Mouse (Mus musculus): ENCODE results near the gene Rnf43. TPM values are rescaled to one million over a fixed set of nuclear protein-coding genes. Genes with fewer than 3 reads are reported as not detected.

Rnf43 gene
- polyA plus RNA-seq, 1 experiment from 2014 or later, result 1.5 TPM

DNA sequence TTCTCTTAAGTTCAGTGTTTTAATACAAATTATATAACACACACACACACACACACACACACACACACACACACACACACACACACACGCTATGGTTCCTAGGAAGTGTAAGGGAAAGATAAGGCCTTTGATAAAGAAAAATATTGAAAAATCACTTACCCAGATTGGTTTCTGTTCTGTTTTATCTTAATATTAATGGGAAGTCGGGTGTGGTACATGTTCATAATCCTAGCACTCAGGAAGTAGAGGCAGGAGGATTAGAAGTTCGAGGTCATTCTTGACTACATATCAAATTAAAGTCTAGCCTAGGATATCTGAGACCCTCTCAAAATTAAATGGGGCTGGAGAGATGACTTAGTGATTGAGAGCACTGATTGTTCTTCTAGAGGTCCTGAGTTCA lies 59.6 kb downstream of the Rnf43 start:
- H3K4me1 ChIP-seq, result peaks cover 18% of the 10 kb centered on the region
- no peaks in the 10 kb centered on the region for H3K27me3 ChIP-seq
- ATAC-seq (ENCODE audit: low FRiP score, low read depth), result no peak
- no peak overlapping the region for H3K27ac ChIP-seq (replicated peaks)
- no peaks in the 10 kb centered on the region for H3K36me3 ChIP-seq
- no peaks in the 10 kb centered on the region for H3K9me3 ChIP-seq
- H3K9ac ChIP-seq (replicated peaks), result no peak overlapping the region
- 78% methylated on average over 3 of the region's 3 CpGs for WGBS
- H3K4me2 ChIP-seq (replicated peaks), result no peak overlapping the region
- H3K4me3 ChIP-seq, result no peak overlapping the region

- Histone ChIP-seq H3K4me2 (replicated peaks) (no peak overlapping the region), H3K9ac (replicated peaks) (no peak overlapping the region), H3K4me3 (no peak overlapping the region), H3K36me3 (no peaks in the 10 kb centered on the region), H3K9me3 (no peaks in the 10 kb centered on the region), H3K27ac (replicated peaks) (no peak overlapping the region), H3K27me3 (no peaks in the 10 kb centered on the region; the same call in 1 of the 2 replicates), H3K4me1 (peaks cover 18% of the 10 kb centered on the region)
- WGBS, result 89% methylated on average over 4 of the region's 4 CpGs
- no peak for ATAC-seq (ENCODE audit: low FRiP score, low read depth)
Observed at GRCm38 (mm10) chr11:87722891-87723290, 60.4 kb downstream of the Rnf43 start.

DNA sequence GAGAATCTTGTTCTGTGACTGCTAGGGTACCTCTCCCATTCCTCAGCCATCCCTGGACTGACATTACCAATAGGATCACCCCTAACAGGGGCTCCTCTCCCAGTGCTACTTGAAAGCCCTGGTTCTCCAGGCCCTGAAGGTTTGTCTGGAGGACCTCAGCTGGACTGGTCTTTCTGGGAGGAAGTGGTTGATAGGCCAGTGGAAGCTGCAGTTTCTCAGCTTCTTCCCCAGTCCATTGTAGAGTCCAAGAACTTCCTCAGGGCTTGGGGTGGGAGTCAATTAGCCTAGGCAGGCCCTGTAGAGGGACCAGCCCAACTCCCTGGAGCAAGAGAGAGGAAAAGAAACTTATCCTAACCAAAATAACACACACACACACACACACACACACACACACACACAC lies 63.0 kb downstream of the Rnf43 start:
- no peak overlapping the region for H3K4me3 ChIP-seq
- H3K4me1 ChIP-seq, result peaks cover 18% of the 10 kb centered on the region
- H3K9me3 ChIP-seq, result no peaks in the 10 kb centered on the region
- H3K27ac ChIP-seq (replicated peaks), result peak overlapping the region; percentile 46; the same call in 1 of the 2 replicates
- no peak overlapping the region for H3K4me2 ChIP-seq (replicated peaks)
- H3K9ac ChIP-seq (replicated peaks), result no peak overlapping the region
- H3K36me3 ChIP-seq, result no peaks in the 10 kb centered on the region
- H3K27me3 ChIP-seq, result no peaks in the 10 kb centered on the region; the same call in 1 of the 2 replicates
- ATAC-seq (ENCODE audit: low FRiP score, low read depth), result no peak

DNA sequence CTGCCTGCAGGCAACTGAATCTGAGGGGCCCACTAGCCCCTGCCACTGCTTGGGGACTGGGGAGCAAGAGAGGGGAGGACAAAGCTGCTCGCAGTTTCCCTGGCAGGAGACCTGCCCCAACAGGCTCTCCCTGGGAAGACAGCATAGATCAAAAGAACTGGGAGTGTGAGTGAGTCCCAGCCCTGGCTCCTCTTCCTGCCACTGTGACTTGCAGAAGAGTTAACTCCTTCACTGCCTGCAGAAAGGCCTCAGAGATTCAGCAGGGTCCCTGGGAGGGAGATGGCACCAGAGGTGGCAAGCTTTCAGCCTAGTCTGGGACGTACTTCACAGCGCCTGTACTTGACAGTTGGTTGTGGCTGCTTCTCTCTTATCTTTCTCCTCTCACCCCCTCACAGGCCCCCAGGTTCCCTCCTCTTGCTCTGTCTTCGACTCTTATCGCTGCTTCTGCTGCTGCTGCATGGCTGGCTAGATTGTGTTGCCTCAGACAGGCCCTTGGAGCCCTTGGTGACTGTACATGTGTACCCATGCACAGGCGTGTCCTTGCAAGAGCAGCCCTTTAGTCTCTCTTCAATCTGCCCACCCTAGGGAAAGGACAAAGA lies 63.5 kb downstream of the Rnf43 start:
- Histone ChIP-seq H3K9ac (replicated peaks) (no peak overlapping the region), H3K4me3 (no peak overlapping the region), H3K4me2 (replicated peaks) (no peak overlapping the region), H3K4me1 (peaks cover 18% of the 10 kb centered on the region), H3K27me3 (no peaks in the 10 kb centered on the region; the same call in 1 of the 2 replicates), H3K36me3 (no peaks in the 10 kb centered on the region), H3K27ac (replicated peaks) (peak overlapping the region; percentile 46), H3K9me3 (no peaks in the 10 kb centered on the region)
- peak; percentile 23; the same call in 1 of the 2 replicates for ATAC-seq (ENCODE audit: low FRiP score, low read depth)
- WGBS, result 27% methylated on average over 6 of the region's 6 CpGs

- no peaks in the 10 kb centered on the region for H3K36me3 ChIP-seq
- H3K27ac ChIP-seq (replicated peaks), result no peak overlapping the region
- WGBS, result 63% methylated on average over 11 of the region's 11 CpGs
- no peak overlapping the region for H3K4me2 ChIP-seq (replicated peaks)
- H3K4me1 ChIP-seq, result peaks cover 18% of the 10 kb centered on the region
- no peak overlapping the region for H3K4me3 ChIP-seq
- no peak overlapping the region for H3K9ac ChIP-seq (replicated peaks)
- H3K27me3 ChIP-seq, result peaks cover 6% of the 10 kb centered on the region; the same call in 1 of the 2 replicates
- H3K9me3 ChIP-seq, result no peaks in the 10 kb centered on the region
- ATAC-seq (ENCODE audit: low FRiP score, low read depth), result no peak
Observed at GRCm38 (mm10) chr11:87727021-87727420, 64.5 kb downstream of the Rnf43 start.

GRCm38 (mm10) chr11:87727471-87727870 lies 64.9 kb downstream of the Rnf43 start:
- Histone ChIP-seq H3K27me3 (peaks cover 6% of the 10 kb centered on the region; the same call in 1 of the 2 replicates), H3K27ac (replicated peaks) (no peak overlapping the region)
- WGBS, result 71% methylated on average over 4 of the region's 4 CpGs

DNA sequence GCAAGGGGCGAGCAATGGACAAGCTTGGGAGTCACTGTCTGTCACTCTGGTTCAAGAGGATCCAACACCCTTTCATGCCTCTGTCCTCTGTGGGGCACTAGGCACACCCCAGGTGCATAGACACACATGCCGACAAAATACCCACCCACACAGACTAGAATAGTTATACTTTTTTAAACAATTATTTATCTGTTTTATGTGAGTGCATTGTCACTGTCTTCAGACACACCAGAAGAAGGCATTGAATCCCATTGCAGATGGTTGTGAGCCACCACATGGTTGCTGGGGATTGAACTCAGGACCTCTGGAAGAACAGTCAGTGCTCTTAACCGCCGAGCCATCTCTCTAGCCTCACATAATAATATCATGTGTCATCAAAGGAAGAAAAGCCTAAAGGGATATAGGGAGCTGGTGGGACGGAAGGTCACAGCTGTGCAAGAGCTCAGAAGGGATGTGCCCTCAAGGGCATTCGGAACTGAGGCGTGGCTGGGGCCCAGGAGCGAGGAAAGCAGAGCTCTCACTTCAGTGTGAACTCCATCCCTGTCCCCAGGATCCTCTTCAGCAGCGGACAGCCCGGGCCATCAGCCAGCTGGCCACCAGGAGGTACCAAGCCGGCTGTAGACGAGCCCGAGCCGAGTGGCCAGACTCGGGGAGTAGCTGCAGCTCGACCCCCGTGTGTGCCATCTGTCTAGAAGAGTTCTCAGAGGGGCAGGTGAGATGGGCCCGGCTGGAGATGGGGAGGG lies 66.5 kb downstream of the Rnf43 start:
- Histone ChIP-seq H3K36me3 (no peaks in the 10 kb centered on the region), H3K27ac (replicated peaks) (no peak overlapping the region), H3K4me3 (no peak overlapping the region), H3K27me3 (peaks cover 11% of the 10 kb centered on the region), H3K4me2 (replicated peaks) (no peak overlapping the region), H3K9me3 (no peaks in the 10 kb centered on the region), H3K4me1 (peaks cover 27% of the 10 kb centered on the region), H3K9ac (replicated peaks) (no peak overlapping the region)
- WGBS, result 80% methylated on average over 18 of the region's 18 CpGs
- no peak for ATAC-seq (ENCODE audit: low FRiP score, low read depth)

More at GRCm38 (mm10) chr11:87727471-87727870, 64.9 kb downstream of the Rnf43 start:
- Histone ChIP-seq H3K4me2 (replicated peaks) (no peak overlapping the region), H3K9ac (replicated peaks) (no peak overlapping the region), H3K4me3 (no peak overlapping the region), H3K36me3 (no peaks in the 10 kb centered on the region), H3K4me1 (peaks cover 18% of the 10 kb centered on the region), H3K9me3 (no peaks in the 10 kb centered on the region)
- ATAC-seq (ENCODE audit: low FRiP score, low read depth), result no peak

DNA sequence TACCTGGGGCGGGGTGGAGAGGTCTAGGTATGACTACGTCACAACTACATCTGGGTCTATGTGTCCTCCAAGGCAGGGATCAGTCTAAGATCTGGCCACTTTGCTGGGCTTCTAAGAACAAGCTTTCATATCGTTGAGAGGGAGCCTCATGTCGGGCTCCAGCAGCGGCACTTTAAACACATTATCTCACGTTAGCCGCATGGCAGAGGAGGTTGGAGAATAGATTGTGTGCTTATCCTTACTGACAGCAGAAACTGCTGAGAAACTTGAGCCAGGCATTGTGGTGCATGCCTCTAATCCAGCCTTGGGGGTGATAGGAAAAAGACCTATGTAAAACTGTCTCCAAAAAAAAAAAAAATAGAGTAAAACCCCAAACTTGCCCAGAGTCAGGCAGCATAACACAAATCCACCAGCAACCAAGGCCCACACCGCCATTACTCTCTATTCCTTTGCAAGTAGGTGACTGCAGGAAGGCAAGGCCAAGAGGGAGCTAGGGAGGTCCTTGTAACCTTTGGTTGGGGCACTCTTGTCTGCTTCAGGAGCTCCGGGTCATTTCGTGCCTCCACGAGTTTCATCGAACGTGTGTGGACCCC lies 67.2 kb downstream of the Rnf43 start:
- H3K27ac ChIP-seq (replicated peaks), result no peak overlapping the region
- WGBS, result 88% methylated on average over 13 of the region's 13 CpGs
- ATAC-seq (ENCODE audit: low FRiP score, low read depth), result no peak

GRCm38 (mm10) chr11:87730652-87731310 lies 68.3 kb downstream of the Rnf43 start:
- Histone ChIP-seq H3K36me3 (no peaks in the 10 kb centered on the region), H3K27me3 (peaks cover 23% of the 10 kb centered on the region), H3K4me1 (peaks cover 25% of the 10 kb centered on the region), H3K4me3 (no peak overlapping the region), H3K9me3 (no peaks in the 10 kb centered on the region), H3K27ac (replicated peaks) (no peak overlapping the region), H3K9ac (replicated peaks) (no peak overlapping the region), H3K4me2 (replicated peaks) (no peak overlapping the region)
- WGBS, result 74% methylated on average over 10 of the region's 10 CpGs
- no peak for ATAC-seq (ENCODE audit: low FRiP score, low read depth)

More for the DNA sequence above, 67.2 kb downstream of the Rnf43 start:
- Histone ChIP-seq H3K36me3 (no peaks in the 10 kb centered on the region), H3K27me3 (peaks cover 18% of the 10 kb centered on the region), H3K9me3 (no peaks in the 10 kb centered on the region), H3K4me1 (peaks cover 30% of the 10 kb centered on the region), H3K4me2 (replicated peaks) (no peak overlapping the region), H3K9ac (replicated peaks) (no peak overlapping the region), H3K4me3 (no peak overlapping the region)

DNA sequence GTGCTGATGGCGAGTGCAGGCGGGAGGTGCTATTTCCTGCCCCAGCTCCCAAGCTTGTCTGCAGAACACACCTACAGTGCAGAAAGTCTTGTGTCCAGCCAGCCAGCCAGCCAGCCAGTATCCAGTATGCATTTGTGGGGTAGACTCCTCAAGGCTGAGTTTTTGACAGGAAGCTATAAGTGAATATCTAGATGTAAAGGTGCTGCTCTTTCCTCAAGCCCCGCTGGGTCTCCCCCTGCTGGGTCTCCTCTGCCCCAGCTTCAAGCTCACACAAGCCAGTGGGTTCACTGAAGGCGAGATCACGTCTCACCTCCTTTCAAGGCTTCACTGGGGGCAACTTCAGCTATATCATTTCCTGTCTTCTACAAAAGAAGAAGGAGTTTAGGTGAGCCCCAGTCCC lies 71.8 kb downstream of the Rnf43 start:
- no peak for ATAC-seq (ENCODE audit: low FRiP score, low read depth)
- Histone ChIP-seq H3K4me3 (peak overlapping the region; percentile 23; the same call in 1 of the 2 replicates), H3K4me1 (peaks cover 25% of the 10 kb centered on the region), H3K27ac (replicated peaks) (peak overlapping the region; percentile 35), H3K9me3 (no peaks in the 10 kb centered on the region), H3K27me3 (peaks cover 23% of the 10 kb centered on the region), H3K36me3 (peaks cover 2% of the 10 kb centered on the region; the same call in 1 of the 2 replicates), H3K4me2 (replicated peaks) (peak overlapping the region; percentile 49), H3K9ac (replicated peaks) (peak overlapping the region; percentile 53; the same call in 1 of the 2 replicates)
- 45% methylated on average over 5 of the region's 5 CpGs for WGBS

DNA sequence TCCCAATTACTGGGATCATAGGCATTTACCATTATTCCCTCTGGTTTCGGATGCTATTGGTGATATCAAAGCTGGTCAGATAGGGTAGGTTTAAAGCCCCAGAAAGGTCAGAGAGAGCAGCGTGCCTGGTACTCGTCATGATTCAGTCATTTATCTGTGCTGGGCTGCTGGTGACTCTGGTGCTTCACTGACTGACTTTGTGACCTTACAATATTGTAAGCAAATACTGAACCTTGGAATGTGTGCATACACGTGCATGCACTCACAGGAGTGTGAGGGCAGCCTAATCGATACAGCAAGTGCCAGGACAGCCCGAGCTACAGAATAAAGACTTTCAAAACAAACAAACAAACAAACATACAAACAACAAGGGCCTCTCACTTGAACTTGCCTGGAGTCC lies 73.2 kb downstream of the Rnf43 start:
- H3K4me1 ChIP-seq, result peaks cover 25% of the 10 kb centered on the region
- ATAC-seq (ENCODE audit: low FRiP score, low read depth), result no peak
- H3K27ac ChIP-seq (replicated peaks), result no peak overlapping the region
- no peaks in the 10 kb centered on the region for H3K9me3 ChIP-seq
- H3K36me3 ChIP-seq, result peaks cover 15% of the 10 kb centered on the region
- H3K9ac ChIP-seq (replicated peaks), result no peak overlapping the region
- peaks cover 23% of the 10 kb centered on the region for H3K27me3 ChIP-seq
- peak overlapping the region; percentile 91; the same call in 1 of the 2 replicates for H3K4me2 ChIP-seq (replicated peaks)
- no peak overlapping the region for H3K4me3 ChIP-seq
- 90% methylated on average over 6 of the region's 6 CpGs for WGBS

Data from midbrain, embryonic 12.5 days (tissue).